Mouse (Mus musculus): ENCODE results near the gene Hist1h2br.

DNA sequence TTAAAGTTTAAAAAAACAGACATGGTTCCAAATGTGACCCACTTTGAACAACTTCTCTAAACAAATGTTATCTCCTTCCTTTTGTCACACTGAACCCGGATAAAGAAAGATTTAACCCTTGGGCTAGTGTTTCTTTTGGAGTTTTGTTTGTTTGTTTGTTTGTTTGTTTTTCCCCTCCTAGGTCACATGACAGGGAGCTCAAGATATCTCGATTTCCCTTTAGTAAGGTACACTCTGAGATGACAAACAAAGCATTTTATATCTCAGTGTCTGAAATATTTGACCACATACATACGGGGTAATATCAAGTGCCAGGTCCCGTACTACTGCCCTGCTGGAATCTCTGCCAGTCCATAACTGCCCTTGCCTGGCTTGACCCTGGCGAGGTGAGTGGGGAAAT, 49.9 kb downstream of the Hist1h2br start:
- TF ChIP-seq GATA1 (IDR thresholded peaks at IDR 0.05; ENCODE audit: low read length) (no peak), TAL1 (IDR thresholded peaks at IDR 0.05; ENCODE audit: low read length) (no peak)

Data from erythroblast, embryonic 14.5 days (primary cell).